Mouse (Mus musculus) adipocyte (in vitro differentiated cells): ENCODE data around the gene Apela.

Source experiments
- DNase-seq: peaks from one replicate; pipeline ENCODE4 v3.0.0-alpha.2; 2016; ENCODE audit warnings: low spot score

Gene Apela

GRCm38 (mm10) chr8:65037117-65037533 lies at the start of gene Apela:
Gene Apela, minus strand, starts transcription at chr8:65037336.
- no peak for DNase-seq

GRCm38 (mm10) chr8:65085680-65086079 lies 48.5 kb upstream of the Apela start:
- DNase-seq = no peak

GRCm38 (mm10) chr8:65080731-65081130 lies 43.6 kb upstream of the Apela start:
- DNase-seq = no peak

- DNase-seq = no peak
These were observed 37.6 kb upstream of the Apela start, which contains the start of gene Gm10663 for GRCm38 (mm10) chr8:65074733-65075132. Gene Gm10663, plus strand, starts transcription at chr8:65075033.

GRCm38 (mm10) chr8:65070996-65071395 lies 33.9 kb upstream of the Apela start:
- DNase-seq = no peak

- DNase-seq = no peak
These were observed 31.3 kb upstream of the Apela start for GRCm38 (mm10) chr8:65068473-65068819.

GRCm38 (mm10) chr8:65067694-65068472 lies 30.7 kb upstream of the Apela start:
- DNase-seq = no peak

- DNase-seq = no peak
These were observed 29.9 kb upstream of the Apela start for GRCm38 (mm10) chr8:65067031-65067430.

GRCm38 (mm10) chr8:65065622-65066021 lies 28.5 kb upstream of the Apela start:
- no peak for DNase-seq

GRCm38 (mm10) chr8:65064071-65064470 lies 26.9 kb upstream of the Apela start:
- no peak for DNase-seq

GRCm38 (mm10) chr8:65062195-65062594 lies 25.1 kb upstream of the Apela start:
- DNase-seq = no peak

GRCm38 (mm10) chr8:65056722-65057121 lies 19.6 kb upstream of the Apela start:
- DNase-seq = no peak

- DNase-seq = no peak
These were observed 16.8 kb upstream of the Apela start for GRCm38 (mm10) chr8:65053968-65054367.

GRCm38 (mm10) chr8:65053554-65053953 lies 16.4 kb upstream of the Apela start:
- no peak for DNase-seq

- DNase-seq = no peak
These were observed 10.7 kb upstream of the Apela start for GRCm38 (mm10) chr8:65047801-65048200.

- peak; percentile 5 for DNase-seq
These were observed 10.1 kb upstream of the Apela start for GRCm38 (mm10) chr8:65047193-65047592.

- no peak for DNase-seq
These were observed 9.4 kb upstream of the Apela start for GRCm38 (mm10) chr8:65046565-65046964.

GRCm38 (mm10) chr8:65034136-65034535 lies 3.0 kb downstream of the Apela start:
- no peak for DNase-seq

- DNase-seq = no peak
These were observed 4.1 kb downstream of the Apela start for GRCm38 (mm10) chr8:65033056-65033455.

- DNase-seq = no peak
These were observed 5.0 kb downstream of the Apela start for GRCm38 (mm10) chr8:65032107-65032506.

- DNase-seq = no peak
These were observed 6.2 kb downstream of the Apela start for GRCm38 (mm10) chr8:65030735-65031485.

- no peak for DNase-seq
These were observed 7.4 kb downstream of the Apela start for GRCm38 (mm10) chr8:65029776-65030175.

- no peak for DNase-seq
These were observed 8.0 kb downstream of the Apela start for GRCm38 (mm10) chr8:65028959-65029686.
